Mouse (Mus musculus) midbrain, embryonic 11.5 days (tissue): Measurements from ENCODE around the gene Taf13. TPM values are rescaled to one million over a fixed set of nuclear protein-coding genes. Genes with fewer than 3 reads are reported as not detected.
A peak's percentile ranks its signal among the peaks of the same experiment; 100 is the strongest.
"Not testable (repeated sequence)": the region's sequence is repeated elsewhere in the genome, so short reads cannot be mapped to it uniquely, and the experiment has no call there.

Experiments used
- ATAC-seq: fragments of 200-750 bp; cut with Nextera tagmentation; 2 replicates; pipeline ENCODE4 v1.8.0; 2017; ENCODE audit warnings: moderate TSS enrichment, moderate library complexity; ENCODE audit not compliant: low FRiP score
- DNase-seq: peaks from one replicate; pipeline ENCODE4 v3.0.0; 2015; ENCODE audit warnings: low spot score; ENCODE audit errors: missing footprints
- H3K27ac ChIP-seq: fragments of 300-500 bp; sonication (generic); 2 replicates; pipeline ENCODE4 v1.5.1; 2014; ENCODE audit warnings: low read depth, low read length
- H3K27me3 ChIP-seq: fragments of 300-500 bp; sonication (generic); 2 replicates; pipeline ENCODE4 v1.6.1; 2014; ENCODE audit warnings: mild to moderate bottlenecking, low read length, moderate library complexity, mixed read lengths; ENCODE audit not compliant: control insufficient read depth, insufficient read depth
- H3K36me3 ChIP-seq: fragments of 300-500 bp; sonication (generic); 2 replicates; pipeline ENCODE4 v1.6.1; 2014; ENCODE audit warnings: mild to moderate bottlenecking, low read length, moderate library complexity, mixed read lengths; ENCODE audit not compliant: control insufficient read depth, insufficient read depth
- H3K4me1 ChIP-seq: fragments of 300-500 bp; sonication (generic); 2 replicates; pipeline ENCODE4 v1.6.1; 2014; ENCODE audit warnings: low read length; ENCODE audit not compliant: control insufficient read depth, insufficient read depth
- H3K4me2 ChIP-seq: fragments of 300-500 bp; sonication (generic); 2 replicates; pipeline ENCODE4 v1.6.1; 2014; ENCODE audit warnings: mild to moderate bottlenecking, moderate library complexity
- H3K4me3 ChIP-seq: fragments of 300-500 bp; sonication (generic); 2 replicates; pipeline ENCODE4 v1.5.1; 2014; ENCODE audit warnings: low read depth, low read length
- H3K9ac ChIP-seq: fragments of 300-500 bp; sonication (generic); 2 replicates; pipeline ENCODE4 v1.6.1; 2014; ENCODE audit warnings: low read length
- H3K9me3 ChIP-seq: fragments of 300-500 bp; sonication (generic); 2 replicates; pipeline ENCODE4 v1.6.1; 2016; ENCODE audit warnings: low read length; ENCODE audit not compliant: control insufficient read depth
- WGBS: fragments of 180-500 bp; shearing (Covaris S2); extraction: QIAGEN DNeasy Blood & Tissue Kit; methylation state at CpG from one replicate; pipeline ENCODE4 v1.1.7; 2014; 5-methylcytosine and 5-hydroxymethylcytosine counted together
- polyA plus RNA-seq: library from polyadenylated mRNA; unstranded; fragments of >200 nt; fragmentation: Nextera tagmentation; extraction: Ambion mirVana; gene quantifications from 2 replicates; pipeline ENCODE4 v1.2.1, GENCODE M21; 2014

The Taf13 gene
- polyA plus RNA-seq, 1 experiment from 2014 or later = 89.4 TPM

- 58% methylated on average over 3 of the region's 3 CpGs for WGBS
- not testable (repeated sequence) for DNase-seq, H3K9ac ChIP-seq, H3K4me3 ChIP-seq, H3K9me3 ChIP-seq, H3K27me3 ChIP-seq, H3K36me3 ChIP-seq, H3K4me2 ChIP-seq, ATAC-seq
- Histone ChIP-seq H3K4me1 (peaks cover 25% of the 10 kb centered on the region; the same call in 1 of the 2 replicates), H3K27ac (peak overlapping the region; percentile 90; the same call in 1 of the 2 replicates)
Observed at GRCm38 (mm10) chr3:108569636-108570035, 1.9 kb upstream of the Taf13 start.

GRCm38 (mm10) chr3:108570813-108571212, 685 bp upstream of the Taf13 start:
- ATAC-seq = no peak
- peak overlapping the region; percentile 62; the same call in 1 of the 2 replicates for H3K4me2 ChIP-seq
- 88% methylated on average over 14 of the region's 14 CpGs for WGBS

DNA sequence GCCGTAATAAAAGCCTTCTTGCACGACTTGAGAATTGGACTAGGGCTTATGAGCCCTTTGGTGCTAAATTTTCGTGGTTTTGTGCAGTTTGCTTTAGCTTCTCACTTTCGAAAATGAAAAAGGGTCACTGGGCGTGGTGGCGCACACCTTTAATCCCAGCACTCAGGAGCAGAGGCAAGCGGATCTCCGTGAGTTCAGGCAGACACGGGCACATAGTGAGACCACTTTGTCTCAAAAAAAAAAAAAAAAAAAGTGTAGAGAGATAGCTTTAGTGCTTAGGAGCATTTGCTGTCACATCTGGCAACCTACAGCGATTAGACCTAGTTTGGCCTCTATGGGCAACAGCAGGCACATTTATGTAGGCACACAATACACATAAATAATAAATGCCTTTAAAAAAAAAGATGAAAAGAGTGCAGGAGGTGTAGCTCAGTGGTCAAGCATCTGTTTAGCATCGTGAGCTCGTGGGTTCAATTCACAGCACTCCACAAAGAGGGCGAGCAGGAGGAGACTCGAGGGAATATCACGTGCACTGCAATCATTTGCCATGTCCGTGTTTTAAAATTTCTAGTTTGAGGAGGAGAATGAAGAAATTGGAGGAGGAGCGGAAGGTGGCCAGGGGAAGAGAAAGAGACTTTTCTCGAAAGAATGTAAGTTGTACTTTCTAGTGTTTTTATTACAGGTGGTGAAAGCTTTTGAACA, 962 bp downstream of the Taf13 start:
- Histone ChIP-seq H3K4me3 (peak overlapping the region; percentile 58), H3K27ac (no peak overlapping the region)
- 51% methylated on average over 18 of the region's 18 CpGs for WGBS

More at GRCm38 (mm10) chr3:108570813-108571212, 685 bp upstream of the Taf13 start:
- Histone ChIP-seq H3K36me3 (no peaks in the 10 kb centered on the region), H3K4me1 (peaks cover 25% of the 10 kb centered on the region; the same call in 1 of the 2 replicates), H3K27me3 (no peaks in the 10 kb centered on the region), H3K27ac (no peak overlapping the region), H3K9me3 (no peaks in the 10 kb centered on the region), H3K4me3 (no peak overlapping the region), H3K9ac (no peak overlapping the region)
- no peak for DNase-seq

DNA sequence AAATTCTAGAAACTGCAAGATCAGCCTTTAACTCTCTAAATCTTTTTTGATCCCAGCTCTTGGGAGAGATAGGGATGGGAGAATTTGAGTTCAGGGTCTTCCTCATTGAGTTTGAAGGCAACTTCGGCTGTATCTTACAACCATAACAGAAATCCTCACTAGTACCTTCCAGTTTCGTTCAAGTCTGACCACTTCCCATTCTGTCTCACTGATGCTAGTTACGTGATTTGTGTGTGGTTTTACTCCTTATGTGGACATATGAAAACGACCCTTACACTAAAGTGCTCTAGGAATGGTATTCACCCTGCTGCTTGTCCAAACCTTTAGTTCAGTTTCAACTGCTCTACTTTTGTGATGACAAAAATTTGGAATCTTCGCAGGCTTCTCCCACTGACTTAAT, 2.5 kb downstream of the Taf13 start:
- no peak overlapping the region for H3K27ac ChIP-seq
- no peaks in the 10 kb centered on the region for H3K27me3 ChIP-seq
- no peak overlapping the region for H3K4me3 ChIP-seq
- 88% methylated on average over 5 of the region's 5 CpGs for WGBS
- ATAC-seq (no peak), DNase-seq (no peak)
- peaks cover 20% of the 10 kb centered on the region; the same call in 1 of the 2 replicates for H3K4me1 ChIP-seq
- no peaks in the 10 kb centered on the region for H3K36me3 ChIP-seq
- no peak overlapping the region for H3K9ac ChIP-seq
- H3K9me3 ChIP-seq = no peaks in the 10 kb centered on the region
- H3K4me2 ChIP-seq = no peak overlapping the region

More for the DNA sequence above, 962 bp downstream of the Taf13 start:
- no peaks in the 10 kb centered on the region for H3K9me3 ChIP-seq
- H3K36me3 ChIP-seq = no peaks in the 10 kb centered on the region
- ATAC-seq = no peak
- peak overlapping the region; percentile 77 for H3K9ac ChIP-seq
- peak; percentile 81 for DNase-seq
- H3K4me2 ChIP-seq = peak overlapping the region; percentile 62
- H3K4me1 ChIP-seq = peaks cover 25% of the 10 kb centered on the region; the same call in 1 of the 2 replicates
- no peaks in the 10 kb centered on the region for H3K27me3 ChIP-seq

DNA sequence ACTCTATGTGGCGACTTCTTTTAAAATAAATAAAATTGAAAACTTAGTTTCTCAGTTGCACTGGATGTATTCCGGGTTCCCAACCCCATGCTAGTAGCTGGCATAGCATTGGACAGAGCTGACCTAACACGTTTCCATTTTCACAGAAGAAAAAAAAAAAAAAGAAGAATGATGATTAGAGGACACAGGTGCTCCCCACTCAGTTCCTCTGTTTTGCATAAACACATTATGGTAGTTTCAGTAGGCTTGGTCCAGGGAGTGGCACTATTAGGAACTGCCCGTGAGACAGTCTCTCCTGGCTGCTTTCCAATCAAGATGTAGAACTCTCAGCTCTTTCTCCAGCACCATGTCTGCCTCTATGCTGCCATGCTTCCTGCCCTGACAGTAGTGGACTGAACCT, 13.1 kb downstream of the Taf13 start:
- ATAC-seq (no peak), DNase-seq (no peak)
- Histone ChIP-seq H3K27ac (no peak overlapping the region), H3K27me3 (no peaks in the 10 kb centered on the region), H3K9ac (no peak overlapping the region), H3K36me3 (no peaks in the 10 kb centered on the region), H3K4me2 (no peak overlapping the region), H3K4me3 (no peak overlapping the region), H3K4me1 (no peaks in the 10 kb centered on the region), H3K9me3 (no peaks in the 10 kb centered on the region)
- WGBS = 87% methylated on average over 4 of the region's 4 CpGs

DNA sequence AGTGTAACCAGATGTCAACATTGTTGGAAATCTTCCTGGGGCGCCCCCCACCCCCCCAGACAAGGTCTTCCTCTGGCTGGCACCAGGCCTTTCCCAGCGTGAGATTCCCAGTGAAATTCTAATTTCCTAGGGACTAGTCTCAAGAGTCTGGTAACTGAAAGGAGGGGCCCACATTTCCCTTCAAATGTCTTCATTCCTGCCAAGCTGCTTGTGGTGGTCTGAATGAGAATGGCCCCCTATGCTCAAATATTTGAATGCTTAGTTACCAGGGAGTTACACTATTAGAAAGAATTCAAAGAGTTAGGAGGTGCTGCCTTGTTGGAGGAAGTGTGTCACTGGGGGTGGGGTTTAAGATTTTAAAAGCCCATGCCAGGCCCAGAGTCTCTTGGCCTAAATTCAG, 16.9 kb downstream of the Taf13 start:
- no peak overlapping the region for H3K4me2 ChIP-seq
- H3K4me1 ChIP-seq = no peaks in the 10 kb centered on the region; the same call in none of the 2 replicates
- no peaks in the 10 kb centered on the region for H3K36me3 ChIP-seq
- WGBS = 24% methylated on average over 2 of the region's 2 CpGs
- H3K9ac ChIP-seq = no peak overlapping the region
- ATAC-seq (no peak), DNase-seq (no peak)
- H3K27ac ChIP-seq = no peak overlapping the region
- no peaks in the 10 kb centered on the region for H3K27me3 ChIP-seq
- H3K4me3 ChIP-seq = no peak overlapping the region
- no peaks in the 10 kb centered on the region for H3K9me3 ChIP-seq

- peak within 1 kb of the TSS; percentile 87 for H3K4me2 ChIP-seq
- peak within 1 kb of the TSS; percentile 96 for H3K4me3 ChIP-seq
- no peaks in the 10 kb centered on the region for H3K9me3 ChIP-seq
- peak within 1 kb of the TSS; percentile 88 for H3K27ac ChIP-seq
- H3K4me1 ChIP-seq = no peaks in the 10 kb centered on the region; the same call in none of the 2 replicates
- peak within 1 kb of the TSS; percentile 90 for H3K9ac ChIP-seq
- H3K27me3 ChIP-seq = no peaks in the 10 kb centered on the region
- 7% methylated on average over 44 of the region's 44 CpGs for WGBS
- peak; percentile 99 for ATAC-seq
- peak; percentile 99 for DNase-seq
- H3K36me3 ChIP-seq = no peaks in the 10 kb centered on the region
Observed at GRCm38 (mm10) chr3:108590786-108591529, 19.5 kb downstream of the Taf13 start, which contains the start of gene Wdr47. Wdr47 (plus strand) TSS chr3:108591279.

- peak overlapping the region; percentile 90 for H3K9ac ChIP-seq
- no peaks in the 10 kb centered on the region for H3K27me3 ChIP-seq
- peak overlapping the region; percentile 87 for H3K4me2 ChIP-seq
- H3K9me3 ChIP-seq = no peaks in the 10 kb centered on the region
- under 1% methylated on average over 59 of the region's 61 CpGs for WGBS
- peak overlapping the region; percentile 96 for H3K4me3 ChIP-seq
- ATAC-seq (peak; percentile 84), DNase-seq (peak; percentile 96)
- no peaks in the 10 kb centered on the region for H3K36me3 ChIP-seq
- H3K4me1 ChIP-seq = no peaks in the 10 kb centered on the region; the same call in none of the 2 replicates
- peak overlapping the region; percentile 88 for H3K27ac ChIP-seq
Observed at GRCm38 (mm10) chr3:108591530-108592522, 20.3 kb downstream of the Taf13 start.
